Mouse (Mus musculus) cerebellum, adult 2 months (tissue): ENCODE data around the gene C1ql1. TPM values are rescaled to one million over a fixed set of nuclear protein-coding genes. Genes with fewer than 3 reads are reported as not detected.

Experiments used
- DNase-seq, 2 experiments: peaks; one replicate each; pipeline ENCODE4 v3.0.0; 2021
- H3K27ac ChIP-seq: fragments of 200-500 bp; 2 replicates; pipeline ENCODE4 v1.5.1; 2012; ENCODE audit warnings: low read length, control low read depth, inconsistent platforms; ENCODE audit not compliant: insufficient read depth
- H3K27me3 ChIP-seq: fragments of 200-500 bp; 2 replicates; pipeline ENCODE4 v1.6.1; 2012; ENCODE audit warnings: inconsistent platforms, mild to moderate bottlenecking, low read length, moderate library complexity; ENCODE audit not compliant: control insufficient read depth, insufficient read depth
- H3K4me1 ChIP-seq: fragments of 200-500 bp; 2 replicates; pipeline ENCODE4 v1.6.1; 2011; ENCODE audit warnings: low read length; ENCODE audit not compliant: control insufficient read depth, insufficient read depth
- H3K4me3 ChIP-seq: fragments of 200-500 bp; replicated peaks from 2 replicates; pipeline ENCODE3; 2011; ENCODE audit warnings: mild to moderate bottlenecking, low read depth, low read length, control low read depth; ENCODE audit not compliant: insufficient read depth
- CTCF ChIP-seq: fragments of 200-500 bp; IDR thresholded peaks from 2 replicates; pipeline ENCODE4 v1.5.1; 2011; ENCODE audit warnings: low read depth, mild to moderate bottlenecking, control low read depth, low read length, moderate library complexity, borderline replicate concordance; ENCODE audit not compliant: insufficient read depth
- POLR2A ChIP-seq: fragments of 200-500 bp; IDR thresholded peaks from 2 replicates; pipeline ENCODE4 v1.6.1; 2011; ENCODE audit warnings: low read length, control low read depth, borderline replicate concordance; ENCODE audit not compliant: insufficient read depth
- WGBS: fragments of 180-500 bp; shearing (Covaris S2); methylation state at CpG from one replicate; pipeline ENCODE4 v1.1.7; 2018; 5-methylcytosine and 5-hydroxymethylcytosine counted together
- polyA plus RNA-seq: library from polyadenylated mRNA; depleted of rRNA; stranded (reverse); fragments of >200 nt; gene quantifications from 2 replicates; pipeline ENCODE4 v1.2.3, GENCODE M21; 2012

C1ql1 gene
- polyA plus RNA-seq, 1 experiment: 16.7 TPM

DNA sequence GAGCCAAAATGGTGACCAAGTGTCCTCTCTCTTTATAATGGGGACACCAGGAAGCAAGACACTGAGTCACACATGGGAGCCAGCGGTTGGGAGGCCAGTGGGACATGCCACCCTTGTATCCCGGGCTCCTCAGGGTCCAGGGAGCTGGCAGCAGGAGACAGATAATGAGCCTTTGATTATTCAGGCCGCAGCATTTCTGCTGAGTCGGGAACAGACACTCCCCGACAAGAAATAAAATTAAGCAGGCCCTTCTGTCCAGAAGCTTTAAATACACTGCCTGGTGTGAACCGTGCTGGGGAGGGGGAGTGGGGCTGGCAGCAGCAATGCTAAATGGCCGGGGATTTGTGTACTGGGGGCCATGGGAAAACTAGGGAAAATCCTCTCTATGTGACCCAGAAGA lies 35.1 kb downstream of the C1ql1 start:
- TF ChIP-seq POLR2A (no peak), CTCF (no peak)
- 64% methylated on average over 7 of the region's 7 CpGs for WGBS
- H3K27ac ChIP-seq: no peak overlapping the region
- H3K4me1 ChIP-seq: no peaks in the 10 kb centered on the region
- H3K27me3 ChIP-seq: no peaks in the 10 kb centered on the region
- H3K4me3 ChIP-seq: no peak overlapping the region
- no peak for DNase-seq

DNA sequence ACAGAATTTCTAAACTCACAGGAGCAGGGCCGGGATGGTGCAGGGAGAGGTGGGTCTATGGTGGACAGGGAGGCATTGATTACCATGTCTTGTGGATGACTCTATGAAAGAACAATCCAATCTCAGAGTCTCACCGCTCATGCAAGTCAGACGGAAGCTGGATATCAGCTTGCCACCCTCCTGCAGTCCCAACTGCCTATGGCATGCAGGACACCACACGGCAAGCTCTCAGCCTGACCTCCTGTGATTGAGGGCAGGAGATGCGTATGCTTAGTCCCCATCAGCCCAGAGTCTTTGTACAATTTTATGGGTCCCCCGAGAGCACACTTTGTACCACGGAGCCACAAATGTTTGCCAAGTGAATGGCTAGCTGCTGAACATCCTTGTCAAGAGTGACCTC lies 42.8 kb downstream of the C1ql1 start:
- TF ChIP-seq CTCF (no peak), POLR2A (no peak)
- DNase-seq: peak in 1 of 2 experiments; percentile 4
- Histone ChIP-seq H3K27ac (no peak overlapping the region), H3K4me1 (peaks cover 6% of the 10 kb centered on the region; the same call in 1 of the 2 replicates), H3K4me3 (no peak overlapping the region), H3K27me3 (no peaks in the 10 kb centered on the region)
- WGBS: 79% methylated on average over 7 of the region's 7 CpGs

DNA sequence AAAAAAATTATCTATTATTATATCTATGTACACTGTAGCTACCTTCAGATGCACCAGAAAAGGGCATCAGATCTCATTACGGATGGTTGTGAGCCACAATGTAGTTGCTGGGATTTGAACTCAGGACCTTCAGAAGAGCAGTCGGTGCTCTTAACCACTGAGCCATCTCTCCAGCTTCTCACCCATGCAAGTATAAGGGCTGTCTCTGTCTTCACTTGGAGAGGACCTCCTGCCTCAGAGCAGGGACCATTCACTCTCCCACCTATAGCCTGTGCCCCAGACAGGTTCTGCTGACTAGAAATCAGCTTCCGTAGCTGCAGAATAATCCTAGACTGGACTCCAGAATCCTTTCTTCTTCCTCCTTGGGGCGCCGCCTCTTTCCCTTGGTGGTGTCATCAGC lies 44.4 kb downstream of the C1ql1 start:
- Histone ChIP-seq H3K4me1 (peaks cover 12% of the 10 kb centered on the region; the same call in 1 of the 2 replicates), H3K27ac (no peak overlapping the region), H3K4me3 (no peak overlapping the region), H3K27me3 (no peaks in the 10 kb centered on the region)
- WGBS: 95% methylated on average over 5 of the region's 5 CpGs
- TF ChIP-seq POLR2A (no peak), CTCF (no peak)
- DNase-seq: no peak

DNA sequence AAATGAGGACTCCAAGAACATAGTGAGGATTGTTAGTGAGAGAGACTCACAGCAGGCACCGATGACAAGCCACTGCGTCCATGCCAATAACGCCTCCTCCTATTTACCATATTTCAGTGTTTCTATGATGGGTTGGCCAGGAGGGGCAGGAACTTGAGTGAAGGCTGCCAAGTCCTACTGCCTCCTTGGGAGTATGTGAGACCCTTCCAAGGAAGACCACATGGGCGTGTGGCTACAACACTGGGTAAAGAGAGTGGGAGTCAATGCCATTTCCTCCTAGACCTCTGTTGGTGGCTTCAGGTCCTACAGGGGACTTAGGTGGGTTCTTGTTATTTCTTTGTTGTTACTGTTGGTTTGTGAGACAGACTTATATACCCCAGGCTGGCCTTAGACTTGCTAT lies 45.3 kb downstream of the C1ql1 start:
- TF ChIP-seq CTCF (no peak), POLR2A (no peak)
- DNase-seq: no peak
- Histone ChIP-seq H3K4me1 (peaks cover 12% of the 10 kb centered on the region; the same call in 1 of the 2 replicates), H3K27me3 (no peaks in the 10 kb centered on the region), H3K27ac (no peak overlapping the region), H3K4me3 (no peak overlapping the region)
- 17% methylated on average over 4 of the region's 4 CpGs for WGBS

DNA sequence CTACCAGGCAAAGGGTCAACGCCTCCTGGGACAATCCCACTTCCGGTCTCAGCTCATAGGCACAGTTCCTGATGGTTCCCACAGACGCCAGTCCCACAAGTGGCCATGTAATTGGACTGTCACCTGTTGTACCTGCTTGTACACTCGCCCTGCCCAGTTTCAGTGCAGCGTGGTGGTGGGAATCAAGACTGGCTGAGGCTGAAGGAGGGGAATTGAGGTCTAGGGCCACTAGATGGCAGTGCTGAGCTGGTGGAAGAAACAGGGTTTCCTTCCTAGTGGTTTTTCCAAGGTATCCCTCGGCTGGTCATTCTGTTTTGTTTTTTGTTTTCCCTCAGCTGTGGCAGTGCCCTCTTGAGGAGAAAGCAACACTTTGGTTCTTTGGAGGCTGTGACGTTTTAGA lies 45.7 kb downstream of the C1ql1 start, which contains the start of gene Gfap:
Gfap (minus strand) TSS at position 150 of the 400 bp plus-strand sequence.
- DNase-seq: peak; percentile 77 to 87
- Histone ChIP-seq H3K27me3 (no peaks in the 10 kb centered on the region), H3K4me1 (peaks cover 12% of the 10 kb centered on the region; the same call in 1 of the 2 replicates), H3K4me3 (no peak within 1 kb of the TSS), H3K27ac (no peak within 1 kb of the TSS)
- WGBS: 10% methylated on average over 7 of the region's 7 CpGs
- TF ChIP-seq CTCF: peak; percentile 95
- no peak for TF ChIP-seq POLR2A

DNA sequence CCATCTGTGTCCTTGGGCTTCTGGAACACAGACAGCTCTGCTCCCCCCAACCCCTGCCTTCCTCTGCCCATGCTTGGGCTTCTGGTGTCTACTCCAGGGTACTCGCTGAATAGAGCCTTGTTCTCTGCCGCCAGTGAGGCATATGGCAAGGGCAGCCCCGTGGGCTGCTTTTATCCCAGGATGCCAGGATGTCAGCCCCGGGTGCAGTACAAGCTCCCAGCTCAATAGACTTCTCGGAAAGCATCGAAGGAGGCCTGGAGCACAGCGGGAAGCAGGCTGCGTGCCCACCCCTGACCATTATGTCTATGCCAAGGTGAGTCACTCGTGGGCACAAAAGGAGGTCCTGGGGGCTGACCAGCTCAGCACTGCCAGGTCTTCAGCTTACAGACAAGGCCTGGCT lies 48.1 kb downstream of the C1ql1 start:
- H3K4me3 ChIP-seq: no peak overlapping the region
- H3K27me3 ChIP-seq: no peaks in the 10 kb centered on the region
- peak; percentile 82 to 87 for DNase-seq
- TF ChIP-seq CTCF (no peak), POLR2A (no peak)
- H3K27ac ChIP-seq: peak overlapping the region; percentile 24; the same call in 1 of the 2 replicates
- peaks cover 12% of the 10 kb centered on the region; the same call in 1 of the 2 replicates for H3K4me1 ChIP-seq
- 8% methylated on average over 9 of the region's 9 CpGs for WGBS

DNA sequence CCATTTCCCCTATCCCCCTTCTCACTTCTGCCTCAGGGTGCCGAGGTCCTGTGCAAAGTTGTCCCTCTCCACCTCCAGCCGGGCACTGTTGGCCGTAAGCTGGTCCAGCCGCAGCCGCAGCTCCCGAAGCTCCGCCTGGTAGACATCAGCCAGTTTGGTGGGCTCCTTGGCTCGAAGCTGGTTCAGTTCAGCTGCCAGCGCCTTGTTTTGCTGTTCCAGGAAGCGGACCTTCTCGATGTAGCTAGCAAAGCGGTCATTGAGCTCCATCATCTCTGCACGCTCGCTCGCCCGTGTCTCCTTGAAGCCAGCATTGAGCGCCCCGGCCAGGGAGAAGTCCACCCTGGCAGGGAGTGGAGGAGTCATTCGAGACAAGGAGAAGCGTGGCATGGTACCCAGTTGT lies 49.8 kb downstream of the C1ql1 start:
- peaks cover 12% of the 10 kb centered on the region; the same call in 1 of the 2 replicates for H3K4me1 ChIP-seq
- H3K27me3 ChIP-seq: no peaks in the 10 kb centered on the region
- H3K4me3 ChIP-seq: no peak overlapping the region
- TF ChIP-seq CTCF: no peak
- TF ChIP-seq POLR2A: no peak
- no peak overlapping the region for H3K27ac ChIP-seq
- DNase-seq: no peak
- 57% methylated on average over 20 of the region's 20 CpGs for WGBS

DNA sequence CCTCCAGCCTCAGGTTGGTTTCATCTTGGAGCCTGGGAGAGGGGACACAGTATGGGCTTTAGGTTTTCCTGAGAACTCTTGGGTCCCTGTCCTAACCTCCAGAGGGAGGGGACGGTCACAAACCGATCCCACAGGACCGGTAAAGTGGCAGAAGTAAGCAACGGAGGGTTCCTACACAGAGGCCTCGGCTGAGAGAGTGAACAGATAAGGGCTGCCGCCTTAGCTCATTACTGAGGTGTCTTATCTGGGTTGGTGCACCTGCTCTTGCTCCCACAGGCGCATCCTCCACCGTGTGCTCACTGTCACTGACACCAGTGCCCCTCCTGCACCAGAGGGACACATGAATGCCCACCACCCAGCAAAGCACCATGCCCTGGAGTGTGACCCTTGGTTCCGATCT lies 50.7 kb downstream of the C1ql1 start:
- 92% methylated on average over 9 of the region's 9 CpGs for WGBS

DNA sequence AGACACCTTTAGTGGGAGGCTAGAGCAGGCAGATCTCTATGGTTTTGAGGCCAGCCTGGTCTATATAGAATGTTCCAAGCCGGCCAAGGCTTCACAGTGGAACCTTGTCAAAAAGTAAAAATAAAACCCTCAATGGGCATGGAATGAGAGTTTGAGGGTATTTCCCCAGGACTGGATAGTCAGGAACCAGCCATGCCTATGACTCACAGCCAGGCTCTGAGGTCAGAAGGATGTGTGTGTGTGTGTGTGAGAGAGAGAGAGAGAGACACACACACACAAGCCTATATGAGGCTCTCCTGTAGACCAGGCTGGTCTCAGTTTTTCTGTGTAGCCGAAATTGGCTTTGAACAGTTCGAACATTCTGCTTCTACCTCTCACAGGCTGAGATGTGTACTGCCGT lies 51.8 kb downstream of the C1ql1 start:
- DNase-seq: no peak
- no peak overlapping the region for H3K27ac ChIP-seq
- peaks cover 9% of the 10 kb centered on the region; the same call in 1 of the 2 replicates for H3K4me1 ChIP-seq
- TF ChIP-seq POLR2A (no peak), CTCF (no peak)
- 93% methylated on average over 4 of the region's 4 CpGs for WGBS
- no peak overlapping the region for H3K4me3 ChIP-seq
- no peaks in the 10 kb centered on the region for H3K27me3 ChIP-seq

More for the DNA sequence above, 50.7 kb downstream of the C1ql1 start:
- H3K4me3 ChIP-seq: no peak overlapping the region
- TF ChIP-seq CTCF: no peak
- TF ChIP-seq POLR2A: no peak
- DNase-seq: no peak
- H3K27me3 ChIP-seq: no peaks in the 10 kb centered on the region
- H3K27ac ChIP-seq: no peak overlapping the region
- peaks cover 9% of the 10 kb centered on the region; the same call in 1 of the 2 replicates for H3K4me1 ChIP-seq
